Mouse (Mus musculus) liver, embryonic 16.5 days (tissue): ENCODE data around the gene Cdc42se1. TPM values are rescaled to one million over a fixed set of nuclear protein-coding genes. Genes with fewer than 3 reads are reported as not detected.
A peak's percentile ranks its signal among the peaks of the same experiment; 100 is the strongest.

Experiments used
- ATAC-seq: fragments of 200-750 bp; cut with Nextera tagmentation; 2 replicates; pipeline ENCODE4 v1.8.0; 2017; ENCODE audit warnings: low read depth, mild to moderate bottlenecking, moderate number of reproducible peaks, moderate library complexity
- H3K27ac ChIP-seq: fragments of 300-500 bp; sonication (generic); 2 replicates; pipeline ENCODE4 v1.5.1; 2014; ENCODE audit warnings: mild to moderate bottlenecking, low read length
- H3K27me3 ChIP-seq: fragments of 300-500 bp; sonication (generic); 2 replicates; pipeline ENCODE4 v1.6.1; 2014; ENCODE audit warnings: low read depth, low read length, mixed read lengths; ENCODE audit not compliant: control insufficient read depth, insufficient read depth
- H3K36me3 ChIP-seq: fragments of 300-500 bp; sonication (generic); 2 replicates; pipeline ENCODE4 v1.6.1; 2014; ENCODE audit warnings: mild to moderate bottlenecking; ENCODE audit not compliant: control insufficient read depth, insufficient read depth
- H3K4me1 ChIP-seq: fragments of 300-500 bp; sonication (generic); 2 replicates; pipeline ENCODE4 v1.6.1; 2014; ENCODE audit warnings: low read depth, low read length, mixed read lengths; ENCODE audit not compliant: control insufficient read depth
- H3K4me2 ChIP-seq: fragments of 300-500 bp; sonication (generic); 2 replicates; pipeline ENCODE4 v1.6.1; 2014; ENCODE audit warnings: low read depth, low read length, mixed read lengths
- H3K4me3 ChIP-seq: fragments of 300-500 bp; sonication (generic); 2 replicates; pipeline ENCODE4 v1.5.1; 2014; ENCODE audit warnings: low read depth, mild to moderate bottlenecking, low read length
- H3K9ac ChIP-seq: fragments of 300-500 bp; sonication (generic); 2 replicates; pipeline ENCODE4 v1.6.1; 2014; ENCODE audit warnings: low read depth, low read length
- H3K9me3 ChIP-seq: fragments of 300-500 bp; sonication (generic); replicated peaks from 2 replicates; pipeline ENCODE4 v1.6.1; 2016; ENCODE audit warnings: low read length; ENCODE audit not compliant: control insufficient read depth
- WGBS: fragments of 180-500 bp; shearing (Covaris S2); extraction: QIAGEN DNeasy Blood & Tissue Kit; methylation state at CpG from one replicate; pipeline ENCODE4 v1.1.7; 2014; ENCODE audit not compliant: insufficient replicate concordance; 5-methylcytosine and 5-hydroxymethylcytosine counted together
- polyA plus RNA-seq: library from polyadenylated mRNA; unstranded; fragments of >200 nt; fragmentation: Nextera tagmentation; extraction: Ambion mirVana; gene quantifications from 2 replicates; pipeline ENCODE4 v1.2.1, GENCODE M21; 2015

The Cdc42se1 gene
- polyA plus RNA-seq, 1 experiment from 2014 or later: 36.4 TPM

DNA sequence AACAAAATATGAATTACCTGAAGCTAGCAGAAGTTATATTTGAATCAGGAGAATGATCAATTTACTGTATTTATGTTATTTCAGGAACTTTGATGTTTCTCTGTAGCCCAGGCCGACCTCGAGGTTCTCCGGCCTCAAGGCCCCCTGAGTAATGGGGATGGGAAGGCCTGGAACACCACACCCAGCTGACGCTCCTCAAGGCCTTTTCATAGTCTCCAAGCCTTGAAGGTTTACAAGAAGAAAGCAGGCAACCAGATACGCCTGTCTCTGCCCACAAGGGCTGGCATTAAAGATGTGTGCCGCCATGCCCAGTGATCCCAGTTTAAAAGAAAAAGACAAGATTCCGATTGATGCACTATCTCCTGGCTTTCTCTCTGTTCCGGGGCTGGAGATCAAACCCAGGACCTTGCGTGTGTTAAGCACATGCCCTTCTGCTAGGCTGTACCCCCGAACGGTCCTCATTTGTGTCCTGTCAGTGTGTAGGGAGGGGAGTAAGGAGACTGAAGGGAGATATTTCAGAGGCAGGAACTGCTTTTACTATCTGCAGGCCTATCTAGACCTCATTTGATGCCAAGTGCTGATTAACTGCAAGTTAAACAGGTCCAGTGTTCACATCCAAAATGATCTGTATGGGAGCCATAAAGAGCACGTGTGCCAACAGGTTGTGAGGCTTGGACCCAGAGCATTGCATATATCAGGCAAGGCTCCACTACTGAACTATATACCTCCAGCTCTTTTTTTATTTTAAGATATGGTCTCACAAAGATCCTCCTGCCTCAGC, 56.2 kb downstream of the Cdc42se1 start:
- H3K27ac ChIP-seq: no peak overlapping the region
- peak overlapping the region; percentile 90 for H3K4me2 ChIP-seq
- H3K36me3 ChIP-seq: peaks cover 10% of the 10 kb centered on the region
- H3K4me3 ChIP-seq: no peak overlapping the region
- WGBS: 84% methylated on average over 12 of the region's 12 CpGs
- H3K4me1 ChIP-seq: peaks cover 38% of the 10 kb centered on the region
- no peaks in the 10 kb centered on the region for H3K9me3 ChIP-seq
- no peaks in the 10 kb centered on the region for H3K27me3 ChIP-seq
- ATAC-seq: no peak
- H3K9ac ChIP-seq: no peak overlapping the region

- Histone ChIP-seq H3K4me3 (no peak overlapping the region), H3K27ac (peak overlapping the region; percentile 16; the same call in 1 of the 2 replicates), H3K27me3 (no peaks in the 10 kb centered on the region), H3K4me2 (no peak overlapping the region), H3K4me1 (peaks cover 33% of the 10 kb centered on the region), H3K36me3 (peaks cover 10% of the 10 kb centered on the region), H3K9ac (no peak overlapping the region), H3K9me3 (no peaks in the 10 kb centered on the region)
- 87% methylated on average over 5 of the region's 5 CpGs for WGBS
- no peak for ATAC-seq
These were observed 56.9 kb downstream of the Cdc42se1 start for GRCm38 (mm10) chr3:95285390-95285789.

Other genes with a start within 250 kb of the Cdc42se1 start
- gene Zfp687, start 213.3 kb upstream of the Cdc42se1 start, polyA plus RNA-seq: 6.2 and 6.8 TPM in 2 replicates
- gene Psmd4, start 186.1 kb upstream of the Cdc42se1 start, polyA plus RNA-seq: 146 and 154 TPM in 2 replicates
- 8.5 and 8.9 TPM in 2 replicates for gene Pip5k1a, start 121.8 kb upstream of the Cdc42se1 start, polyA plus RNA-seq
- gene Vps72, start 117.7 kb upstream of the Cdc42se1 start, polyA plus RNA-seq: 29.6 and 33.4 TPM in 2 replicates
- 0.83 and 1.2 TPM in 2 replicates for gene Tmod4, start 104.3 kb upstream of the Cdc42se1 start, polyA plus RNA-seq
- 24.7 and 25.5 TPM in 2 replicates for gene Scnm1, start 94.7 kb upstream of the Cdc42se1 start, polyA plus RNA-seq
- 7.5 and 7.8 TPM in 2 replicates for gene Lysmd1, start 94.6 kb upstream of the Cdc42se1 start, polyA plus RNA-seq
- gene Tnfaip8l2, start 86.4 kb upstream of the Cdc42se1 start, polyA plus RNA-seq: 9.3 and 9.6 TPM in 2 replicates
- 0.19 and 0.20 TPM in 2 replicates for gene Sema6c, start 68.3 kb upstream of the Cdc42se1 start, polyA plus RNA-seq
- gene Gabpb2, start 10.8 kb upstream of the Cdc42se1 start, polyA plus RNA-seq: 6.6 and 7.0 TPM in 2 replicates
- 1.8 and 2.0 TPM in 2 replicates for gene Mllt11, start 3.4 kb downstream of the Cdc42se1 start, polyA plus RNA-seq
- 0.07 TPM in 2 replicates for gene Gm128, start 12.9 kb downstream of the Cdc42se1 start, polyA plus RNA-seq
- not detected in 2 replicates for gene Bnipl, start 22.5 kb downstream of the Cdc42se1 start, polyA plus RNA-seq
- 21.5 and 23.2 TPM in 2 replicates for gene Mindy1, start 52.6 kb downstream of the Cdc42se1 start, polyA plus RNA-seq
- gene Prune1, start 53.3 kb downstream of the Cdc42se1 start, polyA plus RNA-seq: 8.8 and 9.5 TPM in 2 replicates
- 2.2 and 2.5 TPM in 2 replicates for gene Anxa9, start 78.4 kb downstream of the Cdc42se1 start, polyA plus RNA-seq
- gene Cers2, start 86.1 kb downstream of the Cdc42se1 start, polyA plus RNA-seq: 111 and 117 TPM in 2 replicates
- 12.2 and 13.0 TPM in 2 replicates for gene Setdb1, start 128.5 kb downstream of the Cdc42se1 start, polyA plus RNA-seq
- not detected in 2 replicates for gene 4930558C23Rik, start 174.1 kb downstream of the Cdc42se1 start, polyA plus RNA-seq
- 16.7 and 16.9 TPM in 2 replicates for gene Arnt, start 205.7 kb downstream of the Cdc42se1 start, polyA plus RNA-seq